Mouse (Mus musculus) mouse embryonic stem cell (cell line): Measurements from ENCODE around the gene H2al1f.
"Not testable (repeated sequence)": the region's sequence is repeated elsewhere in the genome, so short reads cannot be mapped to it uniquely, and the experiment has no call there.

Experiments used
- in situ Hi-C, 2 experiments: fragments of 300-500 bp; cut with MboI; formaldehyde crosslinking; loops; 1 replicate in 1 of 2; 3 replicates in 1 of 2; pipeline ENCODE4 v1.14.3; 2019 to 2020; ENCODE audit warnings: low sequenced_read_pairs in 2 of 2, low pct_unique_long_range_greater_than_20kb in 1 of 2, mixed read lengths in 1 of 2; ENCODE audit not compliant: unreplicated experiment in 1 of 2

H2al1f gene

GRCm38 (mm10) chrX:11314858-11315257, at the start of gene H2al1f:
H2al1f (plus strand) TSS chrX:11315158.
- in situ Hi-C loops = not testable (repeated sequence)

- in situ Hi-C loops = loop anchor here in 1 of 2 experiments (25.0 kb wide), 1 partner anchor 95 kb away; no protein-coding TSS in a partner anchor
These were observed 47.2 kb upstream of the H2al1f start for GRCm38 (mm10) chrX:11267791-11268190.

GRCm38 (mm10) chrX:11269074-11269473, 45.9 kb upstream of the H2al1f start:
- in situ Hi-C loops = loop anchor here in 1 of 2 experiments (25.0 kb wide), 1 partner anchor 93 kb away; no protein-coding TSS in a partner anchor

- in situ Hi-C loops = loop anchor here in 1 of 2 experiments (25.0 kb wide), 1 partner anchor 89 kb away; no protein-coding TSS in a partner anchor
These were observed 41.8 kb upstream of the H2al1f start for GRCm38 (mm10) chrX:11273190-11273589.

- in situ Hi-C loops = no loop called here
These were observed 37.9 kb upstream of the H2al1f start for GRCm38 (mm10) chrX:11277083-11277482.

- in situ Hi-C loops = no loop called here
These were observed 34.2 kb upstream of the H2al1f start for GRCm38 (mm10) chrX:11280741-11281140.

GRCm38 (mm10) chrX:11288306-11288882, 26.6 kb upstream of the H2al1f start:
- in situ Hi-C loops = no loop called here

GRCm38 (mm10) chrX:11289244-11289643, 25.7 kb upstream of the H2al1f start:
- in situ Hi-C loops = no loop called here

GRCm38 (mm10) chrX:11298957-11299356, 16.0 kb upstream of the H2al1f start, which contains the start of gene H2al1a:
H2al1a (plus strand) TSS chrX:11299257.
- in situ Hi-C loops = not testable (repeated sequence)

- in situ Hi-C loops = not testable (repeated sequence)
These were observed 12.8 kb upstream of the H2al1f start, which contains the start of gene H2al1b for GRCm38 (mm10) chrX:11302132-11302531. H2al1b (plus strand) TSS chrX:11302432.

- in situ Hi-C loops = not testable (repeated sequence)
These were observed 9.6 kb upstream of the H2al1f start, which contains the start of gene H2al1c for GRCm38 (mm10) chrX:11305355-11305754. H2al1c (plus strand) TSS chrX:11305655.

GRCm38 (mm10) chrX:11308524-11308923, 6.4 kb upstream of the H2al1f start, which contains the start of gene H2al1d:
H2al1d (plus strand) TSS chrX:11308824.
- in situ Hi-C loops = not testable (repeated sequence)

- in situ Hi-C loops = not testable (repeated sequence)
These were observed 3.3 kb upstream of the H2al1f start, which contains the start of gene H2al1e for GRCm38 (mm10) chrX:11311634-11312033. H2al1e (plus strand) TSS chrX:11311934.

GRCm38 (mm10) chrX:11317956-11318355, 3.0 kb downstream of the H2al1f start, which contains the start of gene H2al1g:
H2al1g (plus strand) TSS chrX:11318256.
- in situ Hi-C loops = not testable (repeated sequence)

GRCm38 (mm10) chrX:11321192-11321591, 6.2 kb downstream of the H2al1f start, which contains the start of gene H2al1h:
H2al1h (plus strand) TSS chrX:11321492.
- in situ Hi-C loops = not testable (repeated sequence)

- in situ Hi-C loops = not testable (repeated sequence)
These were observed 9.4 kb downstream of the H2al1f start, which contains the start of gene H2al1i for GRCm38 (mm10) chrX:11324359-11324758. H2al1i (plus strand) TSS chrX:11324659.

- in situ Hi-C loops = loop anchor here in 1 of 2 experiments (25.0 kb wide), 1 partner anchor 210 kb away; no protein-coding TSS in a partner anchor
These were observed 12.6 kb downstream of the H2al1f start, which contains the start of gene H2al1j for GRCm38 (mm10) chrX:11327522-11327921. H2al1j (plus strand) TSS chrX:11327822.

- in situ Hi-C loops = loop anchor here in 1 of 2 experiments (25.0 kb wide), 1 partner anchor 192 kb away; no protein-coding TSS in a partner anchor
These were observed 30.8 kb downstream of the H2al1f start for GRCm38 (mm10) chrX:11345762-11346161.

GRCm38 (mm10) chrX:11346756-11347155, 31.8 kb downstream of the H2al1f start:
- in situ Hi-C loops = loop anchor here in 1 of 2 experiments (25.0 kb wide), 1 partner anchor 191 kb away; no protein-coding TSS in a partner anchor
